Mouse (Mus musculus) retina, postnatal 1 day (tissue): ENCODE results near the gene Riox2.
"Not testable (repeated sequence)": the region's sequence is repeated elsewhere in the genome, so short reads cannot be mapped to it uniquely, and the experiment has no call there.

Source experiments
- DNase-seq: peaks from one replicate; pipeline ENCODE4 v3.0.0-alpha.2; 2012

Gene Riox2

DNA sequence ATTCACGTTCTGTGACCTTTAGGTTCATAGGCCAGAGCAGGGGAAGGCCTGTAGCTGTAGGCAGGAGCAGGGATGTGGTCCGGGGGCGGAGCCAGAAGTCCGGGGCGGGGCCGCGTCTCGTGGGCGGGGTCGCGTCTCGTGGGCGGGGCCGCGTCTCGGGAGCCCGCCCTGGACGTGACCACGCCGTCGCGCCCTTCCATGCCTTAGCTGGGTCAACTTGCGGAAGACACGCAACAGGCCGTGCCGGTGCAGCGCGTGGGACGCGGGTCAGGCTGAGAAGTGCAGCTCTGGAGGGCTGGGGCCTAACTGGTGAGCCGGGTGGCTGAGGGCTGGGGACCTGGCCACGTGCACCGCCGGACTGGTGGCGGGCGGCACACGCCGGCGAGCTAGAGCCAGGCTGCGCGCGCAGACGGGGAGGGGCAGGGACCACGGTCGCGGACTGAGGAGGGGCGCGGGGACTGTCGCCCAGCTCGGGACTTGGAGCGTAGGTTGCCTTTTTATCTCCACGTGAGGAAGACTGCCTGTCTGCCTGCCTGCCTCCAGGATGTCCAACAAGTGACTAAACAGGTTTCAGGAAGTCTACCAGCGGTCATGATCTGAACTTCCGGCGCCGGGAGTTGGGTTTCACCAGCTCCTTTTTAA, at the start of gene Riox2:
Gene Riox2 (plus strand): TSS at position 139 of the 642 bp plus-strand sequence.
- DNase-seq: peak; percentile 86

DNA sequence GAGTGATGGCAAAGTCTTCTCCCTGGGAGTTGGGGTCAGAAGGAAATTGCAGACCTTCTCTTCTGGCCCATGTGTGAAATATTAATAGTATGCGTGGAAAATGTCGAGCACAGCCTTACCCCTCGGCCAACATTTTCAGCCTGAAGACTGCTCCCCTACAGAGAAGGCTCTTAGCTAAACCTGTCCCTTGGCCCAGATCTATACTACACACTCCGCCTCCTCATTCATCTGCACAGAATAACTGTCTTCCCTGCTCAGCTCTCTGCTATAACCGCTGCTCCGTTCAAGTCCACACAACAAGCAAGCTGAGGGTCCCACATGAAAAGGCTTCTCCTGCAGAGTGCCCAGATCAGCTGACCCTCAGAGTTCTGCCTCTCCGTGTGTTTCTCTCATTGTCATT, 43.6 kb upstream of the Riox2 start:
- DNase-seq: no peak

DNA sequence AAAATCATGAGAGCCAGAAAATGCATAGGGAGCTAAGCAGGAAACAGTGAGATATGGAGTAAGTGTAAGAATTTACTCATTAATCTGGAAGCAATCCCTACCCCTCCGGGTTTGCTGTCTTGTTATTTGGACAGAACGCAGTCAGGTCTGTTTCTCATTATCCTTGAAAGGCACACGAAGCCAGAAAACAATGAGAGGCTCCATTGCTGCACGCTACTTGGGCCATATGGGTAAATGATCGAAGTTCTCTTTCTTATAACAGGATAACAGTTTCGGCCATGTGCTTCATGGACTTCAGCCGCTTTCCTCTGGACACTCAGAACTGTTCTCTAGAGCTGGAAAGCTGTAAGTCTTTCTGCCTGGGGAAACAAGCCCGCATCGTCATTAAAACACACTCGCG, 38.4 kb upstream of the Riox2 start:
- no peak for DNase-seq

DNA sequence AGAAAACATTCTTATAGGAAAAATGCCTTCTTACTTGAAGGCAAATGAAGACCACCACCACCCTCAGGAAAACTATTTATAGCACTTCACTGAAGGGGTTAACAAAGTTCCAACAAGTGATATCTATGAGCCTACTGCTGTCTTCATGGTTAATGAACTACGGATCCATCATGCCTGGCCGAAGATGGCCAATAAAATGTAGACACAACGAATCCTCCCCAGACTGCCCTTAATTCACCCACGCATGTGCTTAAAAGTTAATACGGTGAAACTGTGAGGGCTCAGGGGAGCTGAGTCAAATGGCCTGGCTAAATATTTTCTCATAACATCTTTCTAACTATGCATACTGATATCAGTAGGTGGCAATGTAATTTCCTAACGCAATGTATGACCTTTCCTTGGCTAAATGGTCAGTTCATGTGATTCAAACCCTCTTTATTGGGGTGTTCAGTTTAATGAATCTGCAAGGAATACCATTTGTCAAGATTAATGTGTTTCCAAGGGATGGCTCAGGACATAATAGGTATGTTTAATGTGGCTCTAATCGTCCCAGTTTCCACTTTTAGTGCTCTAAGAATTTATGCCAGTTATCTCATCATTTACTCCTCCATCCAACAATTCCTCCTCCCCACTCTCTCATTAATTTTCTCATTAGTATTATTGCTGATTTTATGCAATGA, 26.6 kb upstream of the Riox2 start:
- no peak for DNase-seq

DNA sequence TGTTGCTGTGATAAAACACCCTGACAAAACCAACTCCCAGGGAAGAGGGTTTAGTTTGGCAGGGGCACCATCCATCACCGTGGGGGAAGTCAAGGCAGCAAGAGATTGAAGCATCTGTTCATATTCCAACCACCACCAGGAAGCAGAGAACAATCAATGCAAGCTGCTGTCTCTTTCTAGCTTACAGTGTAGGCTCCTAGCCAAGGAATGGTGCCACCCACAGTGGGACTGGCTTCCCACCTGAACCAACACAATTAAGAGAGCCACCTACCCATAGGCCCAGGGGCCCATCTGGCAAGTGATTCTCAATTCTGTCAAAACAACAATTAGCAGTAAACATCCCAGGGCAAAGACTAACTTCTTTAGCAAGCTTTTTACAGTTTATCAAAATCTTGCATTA, 23.4 kb upstream of the Riox2 start:
- DNase-seq: no peak

DNA sequence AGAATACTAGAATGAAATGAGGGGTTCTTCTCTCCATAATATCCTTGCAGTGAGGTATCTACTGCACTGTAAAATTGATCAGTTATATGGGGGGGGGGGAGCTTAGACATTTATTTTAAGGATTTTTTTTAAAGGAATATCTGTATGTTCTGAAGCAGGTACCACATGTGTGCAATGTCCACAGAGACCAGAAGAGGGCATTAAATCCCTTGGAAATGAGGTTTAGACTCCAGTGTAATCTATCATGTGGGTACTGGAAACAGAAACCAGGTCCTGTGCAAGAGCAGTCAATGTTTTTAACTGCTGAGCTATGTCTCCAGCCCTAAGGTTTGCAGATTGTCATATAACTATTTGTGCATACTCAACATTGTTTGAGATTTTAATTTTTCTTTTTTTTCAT, 22.5 kb upstream of the Riox2 start:
- no peak for DNase-seq

DNA sequence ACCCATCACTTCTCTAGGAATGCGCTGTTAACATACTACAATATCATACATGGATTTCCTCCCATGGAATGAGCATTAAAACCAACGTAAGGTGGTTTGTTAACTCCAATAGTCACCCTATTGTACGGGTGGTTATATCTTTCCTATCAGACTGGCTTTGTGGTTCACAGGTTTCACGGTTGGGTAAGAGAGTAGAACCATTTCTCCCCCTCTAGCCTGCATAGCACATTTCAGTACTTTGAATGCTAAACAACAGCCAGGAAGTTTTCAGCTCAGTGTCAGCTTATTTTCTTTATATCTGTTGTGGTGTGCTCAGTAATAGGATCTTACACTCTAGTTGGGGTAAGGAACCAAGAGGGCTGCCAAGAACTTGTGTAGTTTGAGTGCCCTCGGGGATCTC, 19.8 kb upstream of the Riox2 start:
- no peak for DNase-seq

DNA sequence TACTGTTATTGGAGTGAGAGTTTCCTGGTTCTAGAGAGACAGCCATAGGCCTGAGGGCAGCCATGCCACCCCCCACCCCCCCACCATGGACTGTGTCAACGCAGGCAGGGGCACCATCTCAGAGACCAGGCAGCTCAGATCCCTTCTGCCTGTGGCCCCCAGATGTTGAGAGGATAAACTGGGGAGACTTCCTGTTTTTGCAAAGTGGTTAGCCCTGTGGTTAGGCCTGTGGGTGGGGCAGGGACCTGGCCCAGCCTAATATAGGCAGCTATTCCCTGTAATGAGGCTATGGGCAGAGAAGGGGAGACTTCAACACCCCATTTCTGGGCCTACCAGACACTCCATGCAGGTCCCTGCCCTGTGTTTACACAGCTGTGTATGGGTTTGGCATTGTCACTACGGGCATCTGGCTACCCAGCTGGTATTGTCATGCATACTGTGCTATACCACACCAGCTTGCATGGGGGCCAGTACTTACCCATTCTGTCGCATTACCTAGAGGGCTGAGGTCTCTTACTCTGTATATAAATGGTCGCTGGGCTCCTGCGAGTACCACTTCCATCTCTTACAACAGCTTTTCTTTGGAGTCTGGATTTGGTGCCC, 12.2 kb upstream of the Riox2 start:
- DNase-seq: not testable (repeated sequence)

DNA sequence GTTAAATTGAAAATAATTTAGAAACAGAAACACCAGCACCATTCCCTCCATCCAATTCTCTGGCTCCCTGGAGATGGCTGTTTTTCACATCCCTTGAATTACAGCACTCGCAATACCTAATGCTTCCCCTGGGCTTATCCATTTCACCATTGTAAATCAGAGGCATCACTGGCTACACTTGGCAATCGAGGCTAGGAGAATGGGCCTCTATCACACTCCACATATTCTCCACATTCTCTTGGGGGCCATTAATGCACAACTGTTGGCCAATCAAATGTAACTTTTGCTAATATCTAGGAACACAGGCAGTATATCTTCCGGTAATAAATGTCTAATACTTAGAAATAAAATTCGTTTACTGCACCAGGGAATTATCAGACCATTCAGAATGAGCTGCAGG, 8.0 kb upstream of the Riox2 start:
- DNase-seq: no peak

DNA sequence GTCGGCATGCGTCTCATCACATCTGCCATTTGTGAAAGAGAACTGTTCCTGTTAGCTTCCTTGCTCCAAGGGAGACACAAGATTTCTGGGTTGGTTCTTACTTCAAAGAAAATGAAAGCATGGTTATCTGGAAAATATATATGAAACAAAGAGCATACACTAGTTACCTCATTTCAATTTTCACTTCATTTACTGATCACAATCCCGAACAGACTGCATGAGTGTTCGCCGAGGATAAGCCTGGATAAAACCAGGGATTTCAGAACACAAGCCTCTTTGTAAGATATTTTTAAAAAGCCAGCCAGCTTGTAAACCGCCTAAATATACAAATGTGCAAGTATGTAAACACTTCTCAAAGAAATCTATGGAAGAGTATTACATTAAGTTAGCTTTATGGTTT, 7.6 kb upstream of the Riox2 start:
- DNase-seq: peak; percentile 6

DNA sequence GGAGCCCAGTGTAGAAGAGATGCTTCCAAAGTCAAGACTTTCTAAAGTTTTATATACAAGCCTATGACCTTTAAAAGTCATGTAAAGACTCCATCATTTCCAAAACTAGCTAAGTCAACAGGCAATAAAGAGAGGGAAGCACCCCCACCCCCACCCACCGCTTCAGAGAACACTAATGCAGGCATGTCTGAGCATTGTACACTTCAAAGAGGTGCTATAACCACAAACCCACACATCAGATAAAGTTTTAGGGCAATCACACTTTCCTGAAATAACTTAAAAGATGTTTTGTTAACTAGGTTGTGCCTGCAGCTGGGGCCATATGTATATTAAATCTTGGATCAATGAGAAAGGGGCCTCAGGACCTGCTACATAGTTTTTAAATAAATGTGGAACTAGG, 1.7 kb upstream of the Riox2 start:
- DNase-seq: no peak

DNA sequence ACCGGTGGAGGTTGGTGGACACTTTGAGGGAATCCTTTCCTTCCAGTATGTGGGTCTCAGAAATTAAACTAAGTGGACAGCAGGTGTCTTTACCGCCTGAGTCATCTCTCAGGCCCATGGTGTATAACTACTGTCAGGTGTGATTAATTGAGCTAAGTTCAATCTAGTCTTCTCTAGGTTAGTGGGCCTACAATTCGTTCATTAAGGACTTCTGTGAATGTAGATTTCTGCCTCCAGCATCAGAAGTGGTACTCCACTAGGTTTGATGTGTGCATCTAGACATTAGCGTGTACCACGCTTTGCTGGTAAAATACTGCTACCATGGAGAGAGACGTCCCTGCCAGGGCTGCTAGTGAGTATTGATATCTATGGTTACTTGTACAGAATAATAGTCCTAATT, 971 bp downstream of the Riox2 start:
- no peak for DNase-seq

DNA sequence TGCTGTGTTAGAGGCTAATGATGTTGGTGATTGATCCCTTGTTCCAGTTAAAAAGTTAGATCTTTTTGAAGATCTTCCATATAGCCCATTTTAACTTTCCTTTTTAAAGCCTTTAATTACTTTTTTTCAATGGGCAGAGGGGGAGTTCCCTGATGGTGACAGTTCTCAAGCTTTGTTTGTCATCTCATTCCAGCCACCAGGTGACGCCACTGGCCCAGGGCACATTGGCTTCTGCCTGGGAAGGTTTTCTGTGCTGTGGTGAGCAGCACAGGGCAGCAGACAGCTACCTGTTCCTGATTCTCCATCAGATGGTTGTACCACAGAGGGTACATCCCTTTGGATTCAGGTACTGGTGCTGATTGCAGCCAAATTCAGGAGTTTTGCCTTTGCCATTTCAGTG, 3.2 kb downstream of the Riox2 start:
- DNase-seq: peak; percentile 66

DNA sequence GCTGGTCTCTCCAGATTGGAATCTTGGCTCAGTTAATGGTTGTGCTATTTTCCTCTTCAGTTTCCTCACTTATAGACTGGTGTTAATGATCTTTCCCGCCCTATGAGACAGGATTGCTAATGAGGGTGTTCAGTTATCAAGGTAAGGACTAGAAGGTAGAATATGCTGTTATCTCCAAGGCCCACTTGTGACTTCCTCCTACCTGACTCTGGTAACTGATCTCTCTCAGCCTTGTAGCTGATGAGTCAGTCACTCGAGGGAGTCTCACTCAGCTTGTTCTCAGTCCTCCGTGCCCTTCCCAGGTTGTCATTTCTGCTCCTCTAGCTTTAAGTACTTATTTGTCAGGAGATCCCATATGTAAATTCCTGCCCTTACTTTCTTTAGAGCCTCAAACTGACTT, 6.4 kb downstream of the Riox2 start:
- DNase-seq: no peak

DNA sequence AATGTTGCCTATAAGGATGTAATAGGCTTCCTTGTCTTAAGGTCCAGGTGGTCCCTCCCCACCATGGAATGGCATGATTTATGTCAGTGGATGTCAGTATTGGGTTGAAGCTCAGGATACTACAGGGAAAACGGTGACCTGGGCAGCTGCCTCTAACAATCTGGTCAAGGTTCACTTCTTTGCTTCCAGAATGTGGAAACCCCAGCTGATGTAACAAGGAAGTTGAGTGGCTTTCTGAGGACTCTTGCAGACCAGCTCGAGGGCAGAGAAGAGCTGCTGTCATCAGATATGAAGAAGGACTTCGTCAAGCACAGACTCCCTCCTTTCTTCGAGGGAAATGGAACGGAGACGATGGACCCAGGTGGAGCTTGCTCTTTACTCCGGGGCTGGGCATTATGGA, 15.7 kb downstream of the Riox2 start:
- DNase-seq: no peak

DNA sequence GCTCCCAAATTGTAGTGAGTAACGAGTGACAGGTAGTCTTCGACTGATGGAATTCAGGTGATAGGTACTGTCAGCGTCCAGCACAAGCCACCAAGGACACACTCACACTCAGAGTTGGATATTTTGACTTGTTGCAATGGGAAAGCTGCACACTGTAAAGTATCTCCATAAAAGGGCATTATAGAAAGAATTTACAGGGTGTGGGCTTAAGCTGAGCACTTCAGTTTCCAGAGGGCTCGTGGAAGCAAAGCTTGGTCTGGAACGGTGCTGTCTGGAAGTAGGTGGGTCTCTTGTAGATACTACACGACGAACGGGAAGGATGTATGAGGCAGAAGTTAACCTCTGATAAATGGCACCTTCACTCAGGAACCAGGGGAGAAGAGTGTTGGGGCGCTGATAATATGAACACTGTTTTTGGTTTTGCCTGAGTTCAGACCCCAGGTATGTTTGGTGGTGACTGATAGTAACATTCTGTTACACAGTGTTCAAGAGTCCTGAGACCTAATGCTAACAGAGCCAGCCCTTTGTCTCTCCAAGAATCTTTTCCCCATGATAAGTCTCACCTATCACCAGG, 16.5 kb downstream of the Riox2 start:
- DNase-seq: no peak

DNA sequence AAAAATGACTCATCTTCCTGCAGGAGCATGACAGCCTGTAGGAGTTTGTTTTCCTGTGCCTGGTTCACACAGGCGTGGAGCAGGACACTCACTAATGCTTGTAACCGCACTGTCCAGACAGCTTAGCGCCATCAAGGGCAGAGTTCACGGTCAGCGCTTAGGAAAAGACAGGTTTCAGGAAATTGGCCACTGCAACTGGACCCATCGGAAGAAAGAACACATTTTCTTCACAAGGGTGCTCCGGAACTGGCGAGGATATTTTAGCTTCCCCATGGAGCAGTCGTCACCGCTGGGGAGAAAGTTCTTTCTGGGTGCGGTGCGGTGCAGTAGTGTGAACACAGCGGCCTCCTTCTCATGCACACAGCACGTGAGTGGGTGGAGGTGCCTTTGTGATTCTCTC, 21.6 kb downstream of the Riox2 start:
- DNase-seq: no peak

DNA sequence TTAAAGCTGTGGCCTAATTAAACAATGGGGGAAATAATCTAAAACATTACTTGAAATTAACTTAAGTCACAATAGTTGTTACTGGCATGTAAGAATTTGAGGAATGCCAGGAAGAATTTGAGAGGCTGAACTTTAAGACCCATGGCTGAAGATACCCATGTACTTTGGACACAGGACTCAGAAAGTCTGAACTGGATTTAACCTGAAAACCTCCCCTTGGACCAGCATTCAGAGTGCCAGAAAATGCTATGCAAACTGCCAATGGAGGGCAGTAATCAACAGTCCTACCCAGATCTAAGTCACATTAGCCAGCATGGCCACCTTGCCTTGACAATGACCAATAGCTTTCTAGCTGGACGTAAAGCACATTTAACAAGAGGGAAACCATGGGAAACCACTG, 26.4 kb downstream of the Riox2 start:
- no peak for DNase-seq

DNA sequence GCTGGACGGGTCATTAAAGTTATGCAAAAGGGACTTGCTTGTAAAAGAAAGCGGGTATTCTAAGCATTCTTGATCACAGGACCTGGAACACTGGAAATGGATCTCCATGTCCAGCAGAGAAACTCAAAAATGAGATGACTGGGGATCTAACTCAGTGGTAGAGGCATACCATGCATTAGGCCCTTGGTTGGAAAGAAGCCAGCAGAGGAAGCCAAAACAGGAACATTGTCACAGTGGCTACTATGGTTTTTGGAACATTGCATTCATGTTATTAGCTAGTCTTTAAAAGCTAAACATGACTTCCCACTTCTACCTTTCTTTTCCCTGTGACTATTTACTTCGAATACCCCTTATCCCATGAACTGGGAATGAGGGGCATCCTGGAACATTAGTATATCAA, 27.6 kb downstream of the Riox2 start:
- DNase-seq: no peak

DNA sequence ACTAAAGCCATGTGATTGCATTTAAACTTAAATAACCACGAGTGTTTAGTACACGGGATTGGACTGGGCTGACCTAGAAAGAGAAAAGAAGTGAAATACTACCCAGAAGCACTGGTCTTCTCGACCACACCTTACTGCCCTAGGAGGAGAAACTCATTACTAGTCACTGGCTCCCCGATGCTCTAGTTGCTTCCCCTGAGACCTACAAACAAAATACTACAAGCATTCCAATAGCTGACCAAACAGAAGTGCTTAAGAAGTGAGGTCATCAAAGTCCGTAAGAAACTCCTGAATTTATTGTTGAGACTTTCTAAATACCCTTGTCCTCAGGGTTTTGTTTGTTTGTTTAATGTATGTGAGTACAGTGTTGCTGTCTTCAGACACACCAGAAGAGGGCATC, 38.3 kb downstream of the Riox2 start:
- no peak for DNase-seq

DNA sequence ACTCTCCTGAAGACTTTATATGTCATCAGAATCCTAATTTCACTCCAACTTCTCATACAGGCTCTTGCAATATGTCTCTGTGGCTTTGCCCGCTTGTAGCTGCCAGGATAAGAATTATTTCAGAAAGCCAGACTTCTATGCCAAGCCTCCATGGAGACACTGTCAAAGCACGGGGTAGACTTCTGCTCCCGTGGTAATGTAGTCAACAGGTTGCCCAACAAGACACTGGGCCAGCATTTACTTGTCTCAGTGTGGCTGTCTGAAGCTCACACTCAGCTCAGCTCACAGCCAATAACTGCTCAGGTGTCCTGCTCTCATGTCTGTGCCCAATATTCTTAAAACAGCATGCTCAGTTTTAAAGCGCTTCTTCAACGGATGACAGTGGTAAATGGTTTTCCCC, 43.6 kb downstream of the Riox2 start:
- no peak for DNase-seq

DNA sequence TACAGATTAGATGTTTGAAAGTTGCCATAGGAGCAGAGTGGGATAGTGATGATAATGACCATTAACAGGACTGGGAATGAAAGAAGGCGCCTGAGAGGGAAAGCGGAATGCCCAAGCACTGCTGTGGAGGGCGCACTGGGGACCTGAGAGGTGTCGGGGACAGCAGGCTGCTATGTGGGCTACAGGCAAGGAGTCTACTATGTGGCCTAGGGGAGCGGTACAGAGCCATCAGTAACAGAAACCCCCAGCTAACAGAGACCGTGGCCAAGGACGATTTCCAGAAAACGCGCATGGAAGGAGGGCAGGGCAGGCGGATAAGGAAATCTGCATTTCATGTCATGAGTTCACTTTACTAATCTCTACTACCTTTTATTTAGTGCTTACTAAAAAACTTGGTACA, 45.4 kb downstream of the Riox2 start:
- no peak for DNase-seq

DNA sequence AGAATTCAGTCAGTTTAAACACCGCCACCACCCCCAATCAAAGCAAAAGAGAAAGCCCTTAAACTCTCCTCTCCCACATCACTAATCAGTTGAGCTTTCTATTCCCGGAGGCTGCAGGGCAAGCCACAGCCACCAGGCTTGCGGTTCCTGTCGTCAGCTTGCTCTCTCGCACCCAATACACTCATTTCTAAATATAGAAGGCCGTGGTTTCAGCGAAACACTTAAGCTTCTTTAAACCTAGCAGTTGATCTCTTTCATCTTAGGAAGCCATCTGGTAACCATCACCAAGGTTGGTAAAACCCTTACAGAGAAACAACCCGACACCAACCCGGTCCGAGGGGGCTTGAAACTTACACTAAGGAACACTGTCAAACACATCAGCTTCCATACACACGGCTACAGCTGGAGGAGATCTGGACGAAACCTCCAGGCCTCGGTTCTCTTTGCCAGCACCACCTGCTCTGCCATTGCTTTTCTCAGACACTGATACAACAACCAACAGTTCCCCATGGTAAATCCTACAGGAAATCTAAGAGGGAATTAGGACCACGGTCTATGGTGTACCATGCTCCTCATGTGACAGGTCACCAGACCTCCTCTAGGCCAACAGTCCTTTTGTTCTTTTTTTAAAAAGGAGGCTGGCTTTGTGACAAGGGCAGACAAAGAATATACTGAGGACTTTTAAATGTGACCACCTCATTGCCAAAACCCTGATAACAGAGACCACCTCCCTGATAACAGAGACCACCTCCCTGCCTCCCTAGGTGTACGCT, 46.1 kb downstream of the Riox2 start:
- DNase-seq: peak; percentile 36
